Mouse (Mus musculus): ENCODE data around the gene Rtbdn. TPM values are rescaled to one million over a fixed set of nuclear protein-coding genes. Genes with fewer than 3 reads are reported as not detected.

Gene Rtbdn
- polyA plus RNA-seq, 1 experiment from 2014 or later = 0.30 TPM

DNA sequence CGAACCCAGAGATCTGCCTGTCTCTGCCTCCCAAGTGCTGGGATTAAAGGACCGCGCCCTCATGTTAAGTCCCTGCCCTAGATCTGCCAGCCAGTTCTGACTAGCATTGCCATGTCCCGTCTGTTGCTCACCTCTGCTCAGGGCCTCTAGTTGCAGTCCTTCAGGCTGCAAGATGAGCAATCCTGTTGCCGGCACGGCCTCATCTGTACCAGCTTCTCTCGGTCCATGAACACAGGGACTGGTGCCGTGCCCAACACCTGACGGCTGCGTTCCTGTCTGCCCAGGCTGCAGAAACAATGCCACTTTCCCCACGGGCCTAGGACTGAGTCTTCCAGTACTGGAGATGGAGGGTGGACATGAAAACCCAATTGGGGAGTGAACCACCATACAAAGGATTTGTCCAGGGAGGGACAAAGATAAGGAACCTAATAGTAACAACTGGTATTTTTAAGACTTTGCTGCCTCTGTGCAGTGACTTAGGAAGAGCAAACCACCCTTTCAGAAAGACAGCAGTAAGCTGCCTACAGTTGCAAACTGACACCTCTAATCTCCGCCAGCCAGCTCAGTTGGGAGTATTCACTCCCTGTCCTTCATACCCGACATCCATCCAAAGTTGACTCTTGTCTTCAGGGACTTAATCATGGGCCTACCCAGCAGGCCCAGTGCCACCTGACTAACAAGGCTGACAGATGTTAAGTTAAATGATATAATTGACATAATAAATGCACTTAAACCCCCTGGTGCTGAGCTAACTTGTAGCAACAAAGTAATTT lies 20.9 kb downstream of the Rtbdn start:
- Histone ChIP-seq H3K4me1 (ENCODE audit: insufficient read depth, low read length) (peaks cover 33% of the 10 kb centered on the region), H3K27me3 (ENCODE audit: insufficient read depth, low read length) (no peaks in the 10 kb centered on the region), H3K9ac (replicated peaks; ENCODE audit: low read length) (no peak overlapping the region), H3K4me2 (replicated peaks; ENCODE audit: low read depth, low read length) (no peak overlapping the region), H3K36me3 (ENCODE audit: insufficient read depth, low read length) (peaks cover 18% of the 10 kb centered on the region), H3K4me3 (ENCODE audit: low read length) (no peak overlapping the region), H3K27ac (ENCODE audit: low read length) (no peak overlapping the region), H3K9me3 (ENCODE audit: low read length) (no peaks in the 10 kb centered on the region)
- WGBS = 88% methylated on average over 13 of the region's 13 CpGs
- no peak for ATAC-seq (ENCODE audit: low FRiP score, low TSS enrichment)

- Histone ChIP-seq H3K9me3 (ENCODE audit: low read length) (no peaks in the 10 kb centered on the region), H3K36me3 (ENCODE audit: insufficient read depth, low read length) (peaks cover 25% of the 10 kb centered on the region), H3K4me3 (ENCODE audit: low read length) (peak overlapping the region; percentile 57), H3K9ac (replicated peaks; ENCODE audit: low read length) (peak overlapping the region; percentile 75), H3K4me2 (replicated peaks; ENCODE audit: low read depth, low read length) (peak overlapping the region; percentile 82), H3K4me1 (ENCODE audit: insufficient read depth, low read length) (peaks cover 33% of the 10 kb centered on the region), H3K27me3 (ENCODE audit: insufficient read depth, low read length) (no peaks in the 10 kb centered on the region), H3K27ac (ENCODE audit: low read length) (peak overlapping the region; percentile 89)
- WGBS = 9% methylated on average over 2 of the region's 2 CpGs
- no peak for ATAC-seq (ENCODE audit: low FRiP score, low TSS enrichment)
These were observed 21.9 kb downstream of the Rtbdn start for GRCm38 (mm10) chr8:84968650-84969049.

DNA sequence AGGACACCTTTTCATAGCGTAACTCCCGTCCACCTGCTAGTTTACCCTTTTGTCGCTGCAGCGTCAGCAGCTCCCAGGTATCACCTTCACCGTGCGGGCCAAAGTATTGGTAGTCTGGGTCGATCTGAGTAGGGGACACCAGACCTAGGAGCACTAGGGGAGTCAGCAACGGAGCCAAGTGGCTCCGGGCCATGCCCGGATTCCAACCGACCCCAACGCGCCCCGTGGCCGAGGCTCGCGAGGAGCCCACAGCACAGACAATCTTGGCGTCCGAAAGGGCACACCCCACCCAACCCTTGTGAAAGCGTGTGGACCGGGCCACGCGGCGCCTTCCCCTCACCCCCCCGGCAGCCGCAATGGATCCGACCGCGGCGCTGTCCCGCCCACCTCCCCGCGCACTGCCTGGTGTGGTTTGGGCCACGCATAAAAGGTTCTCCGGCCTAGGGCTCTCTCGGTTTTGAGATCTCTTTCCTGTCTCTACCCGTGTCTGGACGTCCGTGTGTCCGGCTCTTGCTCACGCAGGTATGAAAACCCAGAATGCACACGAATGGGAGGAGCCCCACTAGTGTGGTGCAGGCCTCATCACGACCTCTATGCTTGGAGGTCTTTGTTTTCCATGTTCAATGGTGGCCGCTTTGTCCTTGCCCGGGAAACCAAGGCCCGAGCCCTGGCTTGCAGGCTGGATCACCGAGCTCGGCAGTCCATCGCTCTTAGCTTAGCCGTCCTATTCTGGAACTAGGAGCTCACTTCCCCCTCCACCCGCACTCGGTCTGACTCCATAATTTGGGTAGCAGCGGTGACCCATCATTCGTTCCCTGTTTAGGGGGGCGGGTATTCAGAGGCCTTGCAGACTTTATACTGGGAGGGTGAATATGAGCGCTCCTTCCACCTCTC lies 22.7 kb downstream of the Rtbdn start, which contains the start of the genes Gm49661, Prdx2 and Rnaseh2a:
Gene Gm49661 (minus strand): TSS at position 193 of the 894 bp plus-strand sequence.
Gene Prdx2 (plus strand): TSS at position 347 of the 894 bp plus-strand sequence.
Gene Rnaseh2a (minus strand): TSS at position 527 of the 894 bp plus-strand sequence.
- Histone ChIP-seq H3K4me1 (ENCODE audit: insufficient read depth, low read length) (peaks cover 37% of the 10 kb centered on the region), H3K9me3 (ENCODE audit: low read length) (no peaks in the 10 kb centered on the region), H3K27me3 (ENCODE audit: insufficient read depth, low read length) (no peaks in the 10 kb centered on the region), H3K4me2 (replicated peaks; ENCODE audit: low read depth, low read length) (peak within 1 kb of the TSS; percentile 82), H3K27ac (ENCODE audit: low read length) (peak within 1 kb of the TSS; percentile 89), H3K4me3 (ENCODE audit: low read length) (peak within 1 kb of the TSS; percentile 57), H3K9ac (replicated peaks; ENCODE audit: low read length) (peak within 1 kb of the TSS; percentile 75), H3K36me3 (ENCODE audit: insufficient read depth, low read length) (peaks cover 32% of the 10 kb centered on the region)
- peak; percentile 72 for ATAC-seq (ENCODE audit: low FRiP score, low TSS enrichment)
- under 1% methylated on average over 56 of the region's 56 CpGs for WGBS

DNA sequence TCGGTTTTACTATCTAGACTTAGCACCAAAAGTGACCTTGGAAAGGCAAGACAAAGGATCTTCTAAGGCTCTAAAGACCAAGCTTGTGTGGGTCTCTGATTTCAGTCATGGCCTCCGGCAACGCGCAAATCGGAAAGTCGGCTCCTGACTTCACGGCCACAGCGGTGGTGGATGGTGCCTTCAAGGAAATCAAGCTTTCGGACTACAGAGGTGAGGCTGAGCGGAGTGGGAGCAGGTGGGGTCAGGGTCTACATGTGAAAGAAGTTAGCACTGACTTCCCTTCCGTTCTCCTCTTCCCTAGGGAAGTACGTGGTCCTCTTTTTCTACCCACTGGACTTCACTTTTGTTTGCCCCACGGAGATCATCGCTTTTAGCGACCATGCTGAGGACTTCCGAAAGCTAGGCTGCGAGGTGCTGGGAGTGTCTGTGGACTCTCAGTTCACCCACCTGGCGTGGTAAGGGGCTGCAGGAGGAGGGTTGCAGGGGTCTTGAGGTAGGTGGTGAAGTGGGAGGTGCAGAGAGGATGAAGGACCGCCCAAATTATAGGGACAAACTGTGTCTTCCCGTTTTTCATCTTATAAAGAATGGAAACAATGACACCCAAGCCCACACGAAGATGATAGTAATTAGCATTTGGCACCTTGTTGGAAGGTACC lies 23.5 kb downstream of the Rtbdn start:
- Histone ChIP-seq H3K27ac (ENCODE audit: low read length) (peak overlapping the region; percentile 89), H3K36me3 (ENCODE audit: insufficient read depth, low read length) (peaks cover 36% of the 10 kb centered on the region), H3K4me1 (ENCODE audit: insufficient read depth, low read length) (peaks cover 37% of the 10 kb centered on the region), H3K9me3 (ENCODE audit: low read length) (no peaks in the 10 kb centered on the region), H3K4me3 (ENCODE audit: low read length) (peak overlapping the region; percentile 57), H3K4me2 (replicated peaks; ENCODE audit: low read depth, low read length) (peak overlapping the region; percentile 82), H3K9ac (replicated peaks; ENCODE audit: low read length) (peak overlapping the region; percentile 75), H3K27me3 (ENCODE audit: insufficient read depth, low read length) (no peaks in the 10 kb centered on the region)
- WGBS = 5% methylated on average over 21 of the region's 21 CpGs
- ATAC-seq (ENCODE audit: low FRiP score, low TSS enrichment) = no peak

DNA sequence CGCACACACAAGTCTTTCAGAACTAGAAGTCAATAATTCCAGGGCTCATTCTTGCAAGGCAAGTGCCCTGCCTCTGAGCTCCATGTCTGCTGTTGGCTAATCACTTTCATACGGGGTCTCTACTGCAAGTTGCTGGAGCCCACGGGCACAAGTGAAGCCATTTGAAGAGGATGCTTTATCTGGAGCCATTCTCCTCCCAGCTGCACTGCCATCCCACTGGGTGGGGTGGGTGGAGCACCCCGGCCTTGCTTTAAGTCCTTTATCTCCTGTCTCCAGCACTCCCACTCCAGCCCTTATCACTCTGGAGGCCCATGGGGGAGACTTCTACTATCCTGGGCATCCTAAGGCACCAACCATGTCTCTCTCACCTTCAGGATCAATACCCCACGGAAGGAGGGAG lies 24.1 kb downstream of the Rtbdn start:
- Histone ChIP-seq H3K27ac (ENCODE audit: low read length) (no peak overlapping the region), H3K9me3 (ENCODE audit: low read length) (no peaks in the 10 kb centered on the region)

GRCm38 (mm10) chr8:84973079-84973478 lies 26.3 kb downstream of the Rtbdn start:
- Histone ChIP-seq H3K36me3 (ENCODE audit: insufficient read depth, low read length) (peaks cover 36% of the 10 kb centered on the region), H3K4me2 (replicated peaks; ENCODE audit: low read depth, low read length) (no peak overlapping the region), H3K27me3 (ENCODE audit: insufficient read depth, low read length) (no peaks in the 10 kb centered on the region), H3K4me3 (ENCODE audit: low read length) (no peak overlapping the region), H3K9me3 (ENCODE audit: low read length) (no peaks in the 10 kb centered on the region), H3K9ac (replicated peaks; ENCODE audit: low read length) (no peak overlapping the region), H3K27ac (ENCODE audit: low read length) (no peak overlapping the region), H3K4me1 (ENCODE audit: insufficient read depth, low read length) (peaks cover 52% of the 10 kb centered on the region)
- WGBS = 88% methylated on average over 1 of the region's 1 CpGs
- ATAC-seq (ENCODE audit: low FRiP score, low TSS enrichment) = no peak

More for the DNA sequence above, 24.1 kb downstream of the Rtbdn start:
- no peak for ATAC-seq (ENCODE audit: low FRiP score, low TSS enrichment)
- H3K36me3 ChIP-seq (ENCODE audit: insufficient read depth, low read length) = peaks cover 36% of the 10 kb centered on the region
- H3K4me3 ChIP-seq (ENCODE audit: low read length) = peak overlapping the region; percentile 57
- H3K4me2 ChIP-seq (replicated peaks; ENCODE audit: low read depth, low read length) = peak overlapping the region; percentile 82
- peaks cover 41% of the 10 kb centered on the region for H3K4me1 ChIP-seq (ENCODE audit: insufficient read depth, low read length)
- 72% methylated on average over 5 of the region's 5 CpGs for WGBS
- no peaks in the 10 kb centered on the region for H3K27me3 ChIP-seq (ENCODE audit: insufficient read depth, low read length)
- peak overlapping the region; percentile 75 for H3K9ac ChIP-seq (replicated peaks; ENCODE audit: low read length)

- 67% methylated on average over 4 of the region's 4 CpGs for WGBS
- Histone ChIP-seq H3K36me3 (ENCODE audit: insufficient read depth, low read length) (peaks cover 36% of the 10 kb centered on the region), H3K4me1 (ENCODE audit: insufficient read depth, low read length) (peaks cover 51% of the 10 kb centered on the region), H3K4me2 (replicated peaks; ENCODE audit: low read depth, low read length) (no peak overlapping the region), H3K4me3 (ENCODE audit: low read length) (no peak overlapping the region), H3K27me3 (ENCODE audit: insufficient read depth, low read length) (no peaks in the 10 kb centered on the region), H3K9me3 (ENCODE audit: low read length) (no peaks in the 10 kb centered on the region), H3K27ac (ENCODE audit: low read length) (0 out of 2 replicates have a peak overlapping the region, but pooled peaks have one; percentile 25), H3K9ac (replicated peaks; ENCODE audit: low read length) (0 out of 2 replicates have a peak overlapping the region, but pooled peaks have one; percentile 10)
- no peak for ATAC-seq (ENCODE audit: low FRiP score, low TSS enrichment)
These were observed 27.2 kb downstream of the Rtbdn start for GRCm38 (mm10) chr8:84973803-84974542.

DNA sequence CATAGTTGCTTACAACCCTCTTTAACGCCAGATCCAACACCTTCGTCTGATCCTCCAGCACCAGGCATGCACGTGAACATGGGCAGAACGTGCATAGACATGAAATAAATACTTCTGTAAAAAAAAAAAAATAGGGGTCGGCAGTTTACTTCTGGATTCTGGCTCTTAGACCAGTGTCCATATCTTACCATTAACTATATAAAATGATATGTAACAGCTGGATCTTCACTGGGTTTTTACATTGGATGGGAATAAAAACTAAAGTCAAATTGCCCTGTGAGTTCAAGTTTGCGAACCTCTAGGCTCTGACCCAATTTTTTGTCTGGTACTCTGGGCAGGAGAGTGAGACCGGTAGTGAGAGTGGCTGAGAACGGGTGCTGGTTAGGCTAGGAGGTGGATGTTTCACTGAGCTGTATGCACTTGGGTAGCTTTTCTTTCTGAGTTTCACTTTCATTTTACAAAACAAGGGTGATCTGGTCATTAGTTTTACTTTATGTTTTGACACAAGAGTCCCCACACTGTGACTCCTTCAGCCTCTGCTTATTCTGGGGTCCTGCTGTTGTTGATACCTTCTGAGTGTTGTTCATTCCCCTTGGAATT lies 27.9 kb downstream of the Rtbdn start:
- 82% methylated on average over 8 of the region's 8 CpGs for WGBS
- H3K4me1 ChIP-seq (ENCODE audit: insufficient read depth, low read length) = peaks cover 58% of the 10 kb centered on the region

More for the DNA sequence above, 27.9 kb downstream of the Rtbdn start:
- 0 out of 2 replicates have a peak overlapping the region, but pooled peaks have one; percentile 10 for H3K9ac ChIP-seq (replicated peaks; ENCODE audit: low read length)
- no peaks in the 10 kb centered on the region for H3K9me3 ChIP-seq (ENCODE audit: low read length)
- no peaks in the 10 kb centered on the region for H3K27me3 ChIP-seq (ENCODE audit: insufficient read depth, low read length)
- no peak overlapping the region for H3K4me2 ChIP-seq (replicated peaks; ENCODE audit: low read depth, low read length)
- ATAC-seq (ENCODE audit: low FRiP score, low TSS enrichment) = no peak
- no peak overlapping the region for H3K4me3 ChIP-seq (ENCODE audit: low read length)
- H3K36me3 ChIP-seq (ENCODE audit: insufficient read depth, low read length) = peaks cover 36% of the 10 kb centered on the region
- H3K27ac ChIP-seq (ENCODE audit: low read length) = no peak overlapping the region
